Mouse (Mus musculus): ENCODE results near the gene Dlg2. TPM values are rescaled to one million over a fixed set of nuclear protein-coding genes. Genes with fewer than 3 reads are reported as not detected.

Dlg2 gene
- polyA plus RNA-seq, 1 experiment: 1.7 TPM

DNA sequence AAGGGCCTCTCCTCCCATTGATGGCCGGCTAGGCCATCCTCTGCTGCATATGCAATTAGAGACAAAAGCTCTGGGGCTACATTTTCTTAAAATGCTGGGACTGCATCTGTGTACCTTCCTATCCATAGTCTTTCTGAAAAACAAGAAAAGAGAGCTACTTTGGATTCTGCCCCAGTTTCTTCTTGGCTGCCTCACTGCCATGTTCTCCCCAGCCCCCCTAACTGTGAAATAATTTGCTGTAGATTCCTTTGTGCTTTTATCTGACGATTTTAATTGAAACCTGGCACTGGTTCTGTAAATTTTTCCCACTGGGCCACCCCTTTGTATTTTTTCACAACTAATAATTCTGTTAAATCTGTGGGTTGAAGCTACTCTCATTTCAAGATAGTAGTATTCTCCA lies 1646.8 kb downstream of the Dlg2 start:
- no peak overlapping the region for H3K4me3 ChIP-seq (ENCODE audit: extremely low read depth, insufficient read depth, insufficient read length)
- no peaks in the 10 kb centered on the region for H3K27me3 ChIP-seq (ENCODE audit: control insufficient read depth, insufficient read depth, low read length)
- TF ChIP-seq POLR2A (IDR thresholded peaks at IDR 0.05; ENCODE audit: low read depth, low read length) (no peak), CTCF (IDR thresholded peaks at IDR 0.05; ENCODE audit: extremely low read depth, insufficient read depth, insufficient read length, insufficient replicate concordance) (no peak)
- 69% methylated on average over 2 of the region's 2 CpGs for WGBS
- H3K4me1 ChIP-seq (ENCODE audit: control insufficient read depth, insufficient read depth, insufficient read length): no peaks in the 10 kb centered on the region
- H3K36me3 ChIP-seq (ENCODE audit: control insufficient read depth, insufficient read depth, low read length): no peaks in the 10 kb centered on the region
- no peak for DNase-seq (ENCODE audit: low read depth in 1 of 2, low spot score in 2 of 2)
- no peak overlapping the region for H3K27ac ChIP-seq (ENCODE audit: insufficient read depth, low read length)

DNA sequence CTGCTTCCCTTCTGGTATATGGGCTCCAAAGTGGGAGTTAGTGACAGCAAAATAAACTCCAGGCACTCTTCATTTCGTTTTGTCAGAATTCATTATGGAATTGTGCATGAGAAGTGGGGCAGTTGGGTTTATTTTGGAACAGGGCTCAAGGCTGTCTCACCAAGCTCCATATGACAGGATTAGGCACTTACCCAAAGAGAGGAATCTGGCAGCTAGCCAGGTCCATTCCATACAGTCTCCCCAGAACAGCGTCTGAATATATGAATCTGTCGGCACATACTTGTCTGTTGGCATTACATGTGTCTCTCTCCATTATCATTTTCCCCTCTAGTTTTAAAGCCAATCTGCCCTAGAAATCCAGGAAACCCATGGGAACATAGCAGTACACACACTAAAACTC lies 1649.4 kb downstream of the Dlg2 start:
- no peak overlapping the region for H3K4me3 ChIP-seq (ENCODE audit: extremely low read depth, insufficient read depth, insufficient read length)
- no peak for DNase-seq (ENCODE audit: low read depth in 1 of 2, low spot score in 2 of 2)
- H3K4me1 ChIP-seq (ENCODE audit: control insufficient read depth, insufficient read depth, insufficient read length): no peaks in the 10 kb centered on the region
- no peaks in the 10 kb centered on the region for H3K36me3 ChIP-seq (ENCODE audit: control insufficient read depth, insufficient read depth, low read length)
- H3K27me3 ChIP-seq (ENCODE audit: control insufficient read depth, insufficient read depth, low read length): no peaks in the 10 kb centered on the region
- H3K27ac ChIP-seq (ENCODE audit: insufficient read depth, low read length): no peak overlapping the region
- WGBS: 85% methylated on average over 3 of the region's 3 CpGs
- TF ChIP-seq POLR2A (IDR thresholded peaks at IDR 0.05; ENCODE audit: low read depth, low read length) (no peak), CTCF (IDR thresholded peaks at IDR 0.05; ENCODE audit: extremely low read depth, insufficient read depth, insufficient read length, insufficient replicate concordance) (no peak)

GRCm38 (mm10) chr7:92134301-92134700 lies 1657.8 kb downstream of the Dlg2 start:
- TF ChIP-seq CTCF (IDR thresholded peaks at IDR 0.05; ENCODE audit: extremely low read depth, insufficient read depth, insufficient read length, insufficient replicate concordance): no peak
- no peak for TF ChIP-seq POLR2A (IDR thresholded peaks at IDR 0.05; ENCODE audit: low read depth, low read length)
- DNase-seq (ENCODE audit: low read depth in 1 of 2, low spot score in 2 of 2): no peak

GRCm38 (mm10) chr7:92135624-92136023 lies 1659.2 kb downstream of the Dlg2 start:
- TF ChIP-seq CTCF (IDR thresholded peaks at IDR 0.05; ENCODE audit: extremely low read depth, insufficient read depth, insufficient read length, insufficient replicate concordance): no peak
- TF ChIP-seq POLR2A (IDR thresholded peaks at IDR 0.05; ENCODE audit: low read depth, low read length): no peak
- Histone ChIP-seq H3K4me3 (ENCODE audit: extremely low read depth, insufficient read depth, insufficient read length) (no peak overlapping the region), H3K36me3 (ENCODE audit: control insufficient read depth, insufficient read depth, low read length) (no peaks in the 10 kb centered on the region), H3K4me1 (ENCODE audit: control insufficient read depth, insufficient read depth, insufficient read length) (no peaks in the 10 kb centered on the region), H3K27me3 (ENCODE audit: control insufficient read depth, insufficient read depth, low read length) (no peaks in the 10 kb centered on the region), H3K27ac (ENCODE audit: insufficient read depth, low read length) (no peak overlapping the region)
- DNase-seq (ENCODE audit: low read depth in 1 of 2, low spot score in 2 of 2): no peak
- 74% methylated on average over 2 of the region's 2 CpGs for WGBS

More at GRCm38 (mm10) chr7:92134301-92134700, 1657.8 kb downstream of the Dlg2 start:
- Histone ChIP-seq H3K27me3 (ENCODE audit: control insufficient read depth, insufficient read depth, low read length) (no peaks in the 10 kb centered on the region), H3K4me3 (ENCODE audit: extremely low read depth, insufficient read depth, insufficient read length) (no peak overlapping the region), H3K4me1 (ENCODE audit: control insufficient read depth, insufficient read depth, insufficient read length) (no peaks in the 10 kb centered on the region), H3K27ac (ENCODE audit: insufficient read depth, low read length) (no peak overlapping the region), H3K36me3 (ENCODE audit: control insufficient read depth, insufficient read depth, low read length) (no peaks in the 10 kb centered on the region)
- WGBS: 78% methylated on average over 3 of the region's 3 CpGs

DNA sequence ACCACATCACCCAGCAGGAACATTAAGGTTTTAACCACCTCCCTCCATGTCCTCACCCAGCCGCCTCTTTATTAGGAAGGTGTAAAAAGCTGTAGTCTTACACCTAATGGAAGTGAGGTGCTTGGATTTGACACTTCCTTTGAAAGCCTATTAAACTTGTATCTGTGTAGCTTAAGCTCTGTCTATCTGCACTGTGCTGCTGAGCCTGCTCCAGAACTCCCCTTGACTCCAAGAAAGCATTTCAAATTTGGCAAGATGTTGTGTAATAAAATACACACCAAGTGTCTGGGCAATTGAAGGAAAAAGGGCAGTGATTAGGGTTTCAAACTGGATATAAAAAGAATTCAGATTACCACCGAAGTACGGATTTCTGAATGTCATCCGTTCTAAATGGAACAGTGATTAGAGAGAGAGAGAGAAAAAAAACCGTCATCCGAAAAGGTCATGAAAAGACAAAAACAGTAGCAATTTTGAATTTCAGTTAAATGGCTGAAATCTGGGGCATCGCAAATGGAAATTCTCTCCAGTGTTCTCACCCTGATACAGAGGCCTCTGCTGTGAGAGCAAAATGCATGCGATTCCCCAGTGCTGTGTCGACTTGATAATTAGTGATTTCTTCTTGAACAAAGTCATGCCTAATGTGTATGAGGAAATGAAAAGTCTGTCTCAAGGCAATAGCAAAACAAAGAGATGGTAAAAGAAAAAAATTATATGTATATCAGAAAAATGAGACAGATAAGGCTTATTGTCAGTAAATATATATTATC lies 1663.8 kb downstream of the Dlg2 start:
- no peaks in the 10 kb centered on the region for H3K27me3 ChIP-seq (ENCODE audit: control insufficient read depth, insufficient read depth, low read length)
- H3K36me3 ChIP-seq (ENCODE audit: control insufficient read depth, insufficient read depth, low read length): no peaks in the 10 kb centered on the region
- no peak overlapping the region for H3K27ac ChIP-seq (ENCODE audit: insufficient read depth, low read length)
- WGBS: 87% methylated on average over 9 of the region's 9 CpGs
- TF ChIP-seq POLR2A (IDR thresholded peaks at IDR 0.05; ENCODE audit: low read depth, low read length) (no peak), CTCF (IDR thresholded peaks at IDR 0.05; ENCODE audit: extremely low read depth, insufficient read depth, insufficient read length, insufficient replicate concordance) (no peak)
- H3K4me3 ChIP-seq (ENCODE audit: extremely low read depth, insufficient read depth, insufficient read length): no peak overlapping the region
- no peaks in the 10 kb centered on the region for H3K4me1 ChIP-seq (ENCODE audit: control insufficient read depth, insufficient read depth, insufficient read length)
- no peak for DNase-seq (ENCODE audit: low read depth in 1 of 2, low spot score in 2 of 2)

GRCm38 (mm10) chr7:92147499-92147898 lies 1671.0 kb downstream of the Dlg2 start:
- Histone ChIP-seq H3K36me3 (ENCODE audit: control insufficient read depth, insufficient read depth, low read length) (no peaks in the 10 kb centered on the region), H3K27ac (ENCODE audit: insufficient read depth, low read length) (no peak overlapping the region), H3K4me1 (ENCODE audit: control insufficient read depth, insufficient read depth, insufficient read length) (no peaks in the 10 kb centered on the region), H3K4me3 (ENCODE audit: extremely low read depth, insufficient read depth, insufficient read length) (no peak overlapping the region), H3K27me3 (ENCODE audit: control insufficient read depth, insufficient read depth, low read length) (no peaks in the 10 kb centered on the region)
- no peak for DNase-seq (ENCODE audit: low read depth in 1 of 2, low spot score in 2 of 2)
- TF ChIP-seq POLR2A (IDR thresholded peaks at IDR 0.05; ENCODE audit: low read depth, low read length): no peak
- TF ChIP-seq CTCF (IDR thresholded peaks at IDR 0.05; ENCODE audit: extremely low read depth, insufficient read depth, insufficient read length, insufficient replicate concordance): no peak
- WGBS: 90% methylated on average over 1 of the region's 1 CpGs

- no peaks in the 10 kb centered on the region for H3K36me3 ChIP-seq (ENCODE audit: control insufficient read depth, insufficient read depth, low read length)
- no peak overlapping the region for H3K4me3 ChIP-seq (ENCODE audit: extremely low read depth, insufficient read depth, insufficient read length)
- H3K27me3 ChIP-seq (ENCODE audit: control insufficient read depth, insufficient read depth, low read length): no peaks in the 10 kb centered on the region
- no peak for TF ChIP-seq CTCF (IDR thresholded peaks at IDR 0.05; ENCODE audit: extremely low read depth, insufficient read depth, insufficient read length, insufficient replicate concordance)
- TF ChIP-seq POLR2A (IDR thresholded peaks at IDR 0.05; ENCODE audit: low read depth, low read length): no peak
- no peak for DNase-seq (ENCODE audit: low read depth in 1 of 2, low spot score in 2 of 2)
- 13% methylated on average over 3 of the region's 3 CpGs for WGBS
- H3K4me1 ChIP-seq (ENCODE audit: control insufficient read depth, insufficient read depth, insufficient read length): no peaks in the 10 kb centered on the region
- no peak overlapping the region for H3K27ac ChIP-seq (ENCODE audit: insufficient read depth, low read length)
Observed at GRCm38 (mm10) chr7:92150768-92151167, 1674.3 kb downstream of the Dlg2 start.
